Mouse (Mus musculus): Measurements from ENCODE around the gene Cog1.

GRCm38 (mm10) chr11:113631862-113632261 is 17.1 kb upstream of the Cog1 start:
- TF ChIP-seq CTCF (IDR thresholded peaks at IDR 0.05) (no peak), EP300 (IDR thresholded peaks at IDR 0.05; ENCODE audit: insufficient read depth, low read depth, low read length) (no peak), POLR2A (IDR thresholded peaks at IDR 0.05; ENCODE audit: insufficient read depth, low read depth, low read length) (no peak)
